Mouse (Mus musculus): ENCODE measurements around the gene Nanos1. TPM values are rescaled to one million over a fixed set of nuclear protein-coding genes. Genes with fewer than 3 reads are reported as not detected.

Gene Nanos1
- polyA plus RNA-seq (2012; rRNA removed; ENCODE audit: low replicate concordance) = 0.20 and 0.49 TPM in 2 replicates

DNA sequence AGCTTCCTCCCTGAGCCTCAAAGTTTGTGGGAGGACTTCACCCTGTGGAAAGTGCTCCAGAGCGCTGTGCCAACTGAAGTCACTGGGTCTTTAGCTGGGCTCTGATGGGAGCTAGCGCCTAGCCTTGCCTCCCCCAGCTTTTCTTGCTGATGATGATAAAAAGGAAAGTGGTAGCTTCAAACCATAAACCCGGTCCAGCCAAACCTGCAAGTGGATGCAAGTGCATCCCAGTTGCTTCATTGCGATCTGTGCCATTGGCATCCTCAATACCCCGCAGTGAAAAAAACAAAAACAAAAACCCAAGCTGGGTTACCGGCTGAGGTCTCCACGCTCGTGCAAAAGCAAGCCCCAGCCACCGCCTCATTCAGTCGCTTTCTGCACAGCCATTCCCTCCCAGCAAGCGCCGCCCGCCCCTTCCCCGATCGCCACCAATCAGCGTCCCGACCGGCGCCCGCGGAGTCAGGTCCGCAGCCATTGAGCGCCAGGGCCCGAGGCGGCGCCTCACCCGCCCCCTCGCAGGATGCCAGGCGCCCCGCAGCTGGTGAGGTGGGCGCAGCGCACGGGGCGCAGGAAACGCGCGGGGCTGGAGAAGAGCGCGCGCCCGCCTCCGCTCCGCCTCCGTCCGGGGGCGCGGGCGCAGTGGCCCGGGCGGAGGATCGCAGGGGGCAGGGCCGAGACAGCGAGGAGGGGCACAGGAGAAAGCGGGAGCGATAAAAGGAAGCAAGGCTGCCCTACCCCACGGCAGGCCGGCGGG is at the start of gene Nanos1:
Gene Nanos1 (plus strand): TSS at position 550 of the 754 bp plus-strand sequence.

GRCm38 (mm10) chr19:60790551-60791161 is 34.9 kb downstream of the Nanos1 start, which contains the start of gene Eif3a:
Gene Eif3a (minus strand): TSS chr19:60790658.

Other genes with a start within 250 kb of the Nanos1 start
- 10.1 and 12.9 TPM in 2 replicates for gene Cacul1, start 175.0 kb upstream of the Nanos1 start, polyA plus RNA-seq (2012; rRNA removed; ENCODE audit: low replicate concordance)
- gene Eif3a, start 34.7 kb downstream of the Nanos1 start, polyA plus RNA-seq (2012; rRNA removed; ENCODE audit: low replicate concordance) = 2.4 and 9.9 TPM in 2 replicates
- 0.74 and 2.8 TPM in 2 replicates for gene Fam45a, start 55.6 kb downstream of the Nanos1 start, polyA plus RNA-seq (2012; rRNA removed; ENCODE audit: low replicate concordance)
- gene Sfxn4, start 105.5 kb downstream of the Nanos1 start, polyA plus RNA-seq (2012; rRNA removed; ENCODE audit: low replicate concordance) = 0.05 and 0.09 TPM in 2 replicates
- 45.0 and 86.7 TPM in 2 replicates for gene Prdx3, start 118.6 kb downstream of the Nanos1 start, polyA plus RNA-seq (2012; rRNA removed; ENCODE audit: low replicate concordance)
- 0.49 and 0.71 TPM in 2 replicates for gene Grk5, start 133.8 kb downstream of the Nanos1 start, polyA plus RNA-seq (2012; rRNA removed; ENCODE audit: low replicate concordance)

Measured in duodenum, adult 2 months (tissue).